ENCODE assay signal across 9 mouse cellular contexts in the genomic region with DNA sequence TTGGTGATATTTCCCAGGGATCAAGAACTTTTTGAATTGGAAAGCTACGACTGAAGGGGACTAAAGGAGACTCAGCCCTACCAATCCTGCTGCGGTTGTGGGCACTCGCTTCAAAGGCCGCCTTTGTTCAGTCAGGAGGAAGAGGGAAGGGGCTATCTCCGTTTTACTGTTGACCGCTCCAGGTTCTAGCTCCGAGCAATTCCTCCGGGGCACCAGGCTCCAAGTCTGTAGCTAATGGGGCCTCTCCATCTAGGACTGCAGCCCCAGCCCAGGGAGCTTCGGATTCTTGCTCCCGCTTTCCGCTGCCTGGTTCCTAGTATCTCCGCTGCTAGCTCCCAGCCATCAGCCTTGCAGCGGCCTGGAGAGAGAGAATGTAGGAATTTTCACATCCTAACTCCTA. TPM values are rescaled to one million over a fixed set of nuclear protein-coding genes. Genes with fewer than 3 reads are reported as not detected.
A peak's percentile ranks its signal among the peaks of the same experiment; 100 is the strongest.
DNase-seq lines count a peak whose midpoint lies in the region; ATAC-seq lines count a peak whose summit lies in the region.
"Had no signal": no experiment of that assay in that cellular context is flagged by ENCODE, and none has a peak within 500 bp of the region (broad histone marks: within the 10 kb centered on the region; RNA-seq: fewer than 3 reads in every experiment).

No protein-coding gene starts in this region.

- H3K9ac ChIP-seq in heart, embryonic 16.5 days (ENCODE audit: low read length): no peak overlapping the region
- H3K9ac ChIP-seq in hindbrain, embryonic 16.5 days (ENCODE audit: low read depth, low read length): no peak overlapping the region

- DNase-seq in heart, postnatal 10 days: no peak
- DNase-seq in embryo, embryonic 10 days (ENCODE audit: low spot score): peak; percentile 54
- peak; percentile 67 for DNase-seq in neural tube, embryonic 10.5 days (ENCODE audit: extremely low spot score, low spot score)
- DNase-seq in testis, postnatal 10 days (ENCODE audit: low spot score): no peak
- DNase-seq in adrenal gland, adult 8-10 months: no peak
- no peak for DNase-seq in cerebellum, adult 11 months

- ATAC-seq in heart, embryonic 16.5 days (replicated peaks; ENCODE audit: extremely low read depth, insufficient read depth, low FRiP score): no peak
- ATAC-seq in hindbrain, embryonic 16.5 days: no peak

- intact Hi-C loops in heart, postnatal 10 days (cut with DNase I): no loop called here

- WGBS in heart, embryonic 16.5 days: 2% methylated on average over 13 of the region's 13 CpGs
- 2% methylated on average over 12 of the region's 13 CpGs for WGBS in hindbrain, embryonic 16.5 days

- no peaks in the 10 kb centered on the region for H3K9me3 ChIP-seq in heart, embryonic 16.5 days (replicated peaks; ENCODE audit: control insufficient read depth, low read length)
- no peaks in the 10 kb centered on the region for H3K9me3 ChIP-seq in hindbrain, embryonic 16.5 days (ENCODE audit: control insufficient read depth, low read length)

- H3K4me3 ChIP-seq in heart, embryonic 16.5 days (ENCODE audit: low read length): peak overlapping the region; percentile 44
- H3K4me3 ChIP-seq in hindbrain, embryonic 16.5 days (ENCODE audit: low read length): peak overlapping the region; percentile 33

- H3K27me3 ChIP-seq in heart, embryonic 16.5 days (ENCODE audit: control insufficient read depth, insufficient read depth, low read length): peaks cover 89% of the 10 kb centered on the region
- H3K27me3 ChIP-seq in hindbrain, embryonic 16.5 days (replicated peaks; ENCODE audit: control insufficient read depth, insufficient read depth, low read length): peaks cover 52% of the 10 kb centered on the region

- peaks cover 16% of the 10 kb centered on the region for H3K4me1 ChIP-seq in heart, embryonic 16.5 days (ENCODE audit: control insufficient read depth, insufficient read depth, low read length)
- peaks cover 36% of the 10 kb centered on the region for H3K4me1 ChIP-seq in hindbrain, embryonic 16.5 days (ENCODE audit: control insufficient read depth, insufficient read depth, low read depth, low read length)

- no peak overlapping the region for H3K27ac ChIP-seq in heart, embryonic 16.5 days (ENCODE audit: low read length)
- H3K27ac ChIP-seq in hindbrain, embryonic 16.5 days (ENCODE audit: low read depth, low read length): no peak overlapping the region

- no peaks in the 10 kb centered on the region for H3K36me3 ChIP-seq in heart, embryonic 16.5 days (ENCODE audit: control insufficient read depth, insufficient read depth)
- no peaks in the 10 kb centered on the region for H3K36me3 ChIP-seq in hindbrain, embryonic 16.5 days (ENCODE audit: control insufficient read depth, insufficient read depth, low read length)

- H3K4me2 ChIP-seq in heart, embryonic 16.5 days (ENCODE audit: low read depth, low read length): peak overlapping the region; percentile 63
- H3K4me2 ChIP-seq in hindbrain, embryonic 16.5 days (ENCODE audit: low read length): peak overlapping the region; percentile 59

RNA-seq across cellular contexts. Expression of a gene that starts 3.4 kb away (rescaled TPM):
- not detected in 2 replicates for polyA plus RNA-seq in heart, embryonic 16.5 days (2015; fragmentation: Nextera tagmentation; extraction: Ambion mirVana)
- not detected for total RNA-seq in heart, postnatal 10 days (2021)
- 1.1 TPM in 1 of 2 replicates, not detected in the other for polyA plus RNA-seq in hindbrain, embryonic 16.5 days (2015; fragmentation: Nextera tagmentation; extraction: Ambion mirVana)
- total RNA-seq in adrenal gland, adult 8-10 months (2022): not detected
- total RNA-seq: CH12.LX had no signal

RNA-seq across cellular contexts. Expression of a gene that starts 53.1 kb away (rescaled TPM):
- polyA plus RNA-seq in heart, embryonic 16.5 days (2015; fragmentation: Nextera tagmentation; extraction: Ambion mirVana): 61.1 and 61.8 TPM in 2 replicates
- 10 to 100 TPM; 57.6 to 58.9 TPM for total RNA-seq in heart, postnatal 10 days (2021)
- polyA plus RNA-seq in hindbrain, embryonic 16.5 days (2015; fragmentation: Nextera tagmentation; extraction: Ambion mirVana): 36.5 and 37.1 TPM in 2 replicates
- 100 to 1,000 TPM in 1 of 4 experiments, 10 to 100 TPM in 3; 78.3 to 103 (median 84.9) TPM for total RNA-seq in adrenal gland, adult 8-10 months (2022)

Comparison
In these comparisons a context has a peak if more than half of its experiments do, and no peak if none do; other contexts are left out.
1. DNase-seq: peak in embryo, embryonic 10 days (single experiment) and neural tube, embryonic 10.5 days (single experiment); none in heart, postnatal 10 days (0 of 2), testis, postnatal 10 days (single experiment), adrenal gland, adult 8-10 months (single experiment) and cerebellum, adult 11 months (single experiment).